Mouse (Mus musculus): ENCODE measurements at regions not wholly inside any gene's neighbourhood (a gene's known extent, or its start where the extent isn't known, plus 50 kb on each side); places are given as distances from the start of the nearest gene placed in this dataset.

DNA sequence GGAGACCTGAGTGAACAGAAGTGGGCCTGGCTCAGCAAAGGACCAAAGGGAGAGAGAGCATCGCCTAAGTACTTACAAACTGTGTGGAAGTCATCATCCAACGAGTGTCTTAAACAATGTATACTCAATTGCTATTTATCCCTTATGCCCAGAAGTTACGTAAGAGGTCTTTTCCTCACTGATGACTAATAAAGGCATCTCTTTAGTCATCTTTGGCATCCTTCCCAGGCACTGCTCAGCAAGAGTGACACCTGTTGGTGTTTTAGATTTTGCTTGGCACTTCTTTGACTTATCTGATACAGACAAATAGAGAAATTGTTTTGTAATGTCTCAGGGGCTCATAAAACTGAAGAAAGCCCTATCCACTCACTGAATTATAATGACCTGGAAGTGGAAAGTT, 59.4 kb upstream of the Cenpw start:
- no peak for TF ChIP-seq CTCF (IDR thresholded peaks at IDR 0.05; ENCODE audit: control insufficient read depth, insufficient read depth, insufficient read length)
- no peak for TF ChIP-seq MAX (IDR thresholded peaks at IDR 0.05)
- TF ChIP-seq FOSL1 (IDR thresholded peaks at IDR 0.05; ENCODE audit: insufficient read depth, low read length, poor library complexity, severe bottlenecking) = peak; percentile 61
- peak; percentile 93 for TF ChIP-seq CEBPB (IDR thresholded peaks at IDR 0.05; ENCODE audit: low read depth)
- TF ChIP-seq USF1 (IDR thresholded peaks at IDR 0.05; ENCODE audit: low read depth) = no peak
- TF ChIP-seq MYOG (IDR thresholded peaks at IDR 0.05; ENCODE audit: control insufficient read depth, extremely low read depth, insufficient read length) = no peak
- peak; percentile 82 for TF ChIP-seq MYOD1 (IDR thresholded peaks at IDR 0.05; ENCODE audit: control insufficient read depth, insufficient read length, low read depth)

All from C2C12 (cell line).